Mouse (Mus musculus): Measurements from ENCODE around the gene Sox8. TPM values are rescaled to one million over a fixed set of nuclear protein-coding genes. Genes with fewer than 3 reads are reported as not detected.

The Sox8 gene
- polyA plus RNA-seq, 1 experiment from 2014 or later: 7.1 TPM

GRCm38 (mm10) chr17:25555666-25556629 lies 14.5 kb downstream of the Sox8 start:
- Histone ChIP-seq H3K9me3 (ENCODE audit: control insufficient read depth, low read length) (no peaks in the 10 kb centered on the region), H3K27me3 (ENCODE audit: control insufficient read depth, insufficient read depth, low read length) (0 out of 2 replicates have a peak, but pooled peaks cover 2% of the 10 kb centered on the region), H3K4me3 (ENCODE audit: low read depth, low read length) (peak overlapping the region; percentile 28), H3K27ac (ENCODE audit: low read depth, low read length) (peak overlapping the region; percentile 76), H3K4me1 (replicated peaks; ENCODE audit: control insufficient read depth, insufficient read depth, low read length) (peaks cover 22% of the 10 kb centered on the region), H3K9ac (ENCODE audit: low read depth, low read length) (peak overlapping the region; percentile 64), H3K36me3 (ENCODE audit: control insufficient read depth, insufficient read depth, low read length) (no peaks in the 10 kb centered on the region), H3K4me2 (replicated peaks; ENCODE audit: low read depth, low read length) (peak overlapping the region; percentile 63)
- ATAC-seq (ENCODE audit: low FRiP score) (peak; percentile 64), DNase-seq (ENCODE audit: low spot score) (peak; percentile 62)
- 5% methylated on average over 29 of the region's 29 CpGs for WGBS

DNA sequence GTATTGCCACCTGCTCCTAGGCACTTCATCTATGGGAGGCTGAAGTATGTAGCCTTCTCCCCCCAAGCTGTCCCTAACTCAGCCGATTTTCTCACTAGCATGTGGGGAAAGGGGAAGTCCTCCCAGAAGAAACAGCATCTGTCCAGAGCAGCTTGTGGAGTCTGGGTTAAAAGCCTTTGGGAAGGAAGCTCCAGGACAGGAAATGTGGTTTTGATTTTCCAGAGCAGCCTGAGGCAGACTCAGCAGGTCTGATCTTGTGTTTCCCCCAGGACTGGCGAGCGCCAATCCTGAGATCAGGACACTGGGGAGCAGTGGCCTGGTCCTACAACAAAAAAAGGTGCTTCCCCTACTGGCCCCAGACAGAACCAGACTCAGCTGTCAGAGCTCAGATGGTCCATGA lies 15.3 kb downstream of the Sox8 start:
- DNase-seq (ENCODE audit: low spot score) (no peak), ATAC-seq (ENCODE audit: low FRiP score) (no peak)
- no peak overlapping the region for H3K4me3 ChIP-seq (ENCODE audit: low read depth, low read length)
- H3K27ac ChIP-seq (ENCODE audit: low read depth, low read length): peak overlapping the region; percentile 58; the same call in 1 of the 2 replicates
- H3K27me3 ChIP-seq (ENCODE audit: control insufficient read depth, insufficient read depth, low read length): 0 out of 2 replicates have a peak, but pooled peaks cover 2% of the 10 kb centered on the region
- no peaks in the 10 kb centered on the region for H3K9me3 ChIP-seq (ENCODE audit: control insufficient read depth, low read length)
- WGBS: 40% methylated on average over 3 of the region's 3 CpGs
- H3K36me3 ChIP-seq (ENCODE audit: control insufficient read depth, insufficient read depth, low read length): no peaks in the 10 kb centered on the region
- H3K4me1 ChIP-seq (replicated peaks; ENCODE audit: control insufficient read depth, insufficient read depth, low read length): peaks cover 17% of the 10 kb centered on the region
- H3K4me2 ChIP-seq (replicated peaks; ENCODE audit: low read depth, low read length): no peak overlapping the region; the same call in 1 of the 2 replicates
- no peak overlapping the region for H3K9ac ChIP-seq (ENCODE audit: low read depth, low read length)

DNA sequence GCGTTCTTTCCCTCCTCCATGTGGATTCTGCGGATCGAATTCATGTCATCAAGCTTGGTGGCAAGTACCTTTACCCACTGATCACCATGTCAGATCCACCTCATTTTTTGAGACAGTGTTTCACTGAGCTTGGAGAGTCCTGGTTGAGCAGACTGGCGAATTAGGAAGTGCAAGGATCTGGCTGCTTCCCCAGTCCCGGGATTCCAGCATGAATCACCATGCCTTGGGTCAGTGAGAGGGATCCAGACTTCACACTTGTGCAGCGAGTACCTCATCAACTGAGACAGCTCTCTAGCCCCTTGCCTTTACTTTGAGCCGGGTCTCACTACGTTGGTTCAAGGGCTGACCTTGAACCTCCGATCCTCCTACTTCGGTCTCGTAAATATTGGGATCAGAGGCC lies 19.2 kb downstream of the Sox8 start:
- H3K4me1 ChIP-seq (replicated peaks; ENCODE audit: control insufficient read depth, insufficient read depth, low read length): peaks cover 7% of the 10 kb centered on the region; the same call in 1 of the 2 replicates

DNA sequence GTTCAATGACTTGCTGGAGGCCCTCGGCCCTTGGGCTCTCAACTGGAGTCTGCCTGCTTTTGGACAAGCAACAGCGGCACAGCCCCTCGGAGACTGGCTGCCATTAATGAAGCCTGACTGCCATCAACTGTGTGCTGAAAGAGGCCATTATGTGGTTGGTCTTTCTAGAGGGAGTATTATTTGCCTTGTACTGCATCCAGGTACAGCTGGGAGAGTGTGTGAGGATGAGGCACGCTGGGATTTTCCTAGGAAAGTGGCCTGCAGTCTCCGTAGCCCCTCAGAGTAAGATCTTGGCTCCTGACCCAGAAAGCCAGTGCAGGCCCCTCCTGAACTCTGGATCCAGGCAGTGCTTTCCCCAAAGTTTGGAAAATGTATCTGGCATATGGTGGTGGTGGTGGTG lies 20.5 kb downstream of the Sox8 start:
- ATAC-seq (ENCODE audit: low FRiP score): no peak
- H3K9ac ChIP-seq (ENCODE audit: low read depth, low read length): no peak overlapping the region

More for the DNA sequence above, 19.2 kb downstream of the Sox8 start:
- H3K4me2 ChIP-seq (replicated peaks; ENCODE audit: low read depth, low read length): no peak overlapping the region
- H3K9ac ChIP-seq (ENCODE audit: low read depth, low read length): no peak overlapping the region
- DNase-seq (ENCODE audit: low spot score) (no peak), ATAC-seq (ENCODE audit: low FRiP score) (no peak)
- H3K9me3 ChIP-seq (ENCODE audit: control insufficient read depth, low read length): no peaks in the 10 kb centered on the region
- H3K36me3 ChIP-seq (ENCODE audit: control insufficient read depth, insufficient read depth, low read length): no peaks in the 10 kb centered on the region
- no peak overlapping the region for H3K27ac ChIP-seq (ENCODE audit: low read depth, low read length)
- WGBS: 91% methylated on average over 11 of the region's 11 CpGs
- 0 out of 2 replicates have a peak, but pooled peaks cover 2% of the 10 kb centered on the region for H3K27me3 ChIP-seq (ENCODE audit: control insufficient read depth, insufficient read depth, low read length)
- no peak overlapping the region for H3K4me3 ChIP-seq (ENCODE audit: low read depth, low read length)

GRCm38 (mm10) chr17:25547026-25547425 lies 23.5 kb downstream of the Sox8 start:
- DNase-seq (ENCODE audit: low spot score) (no peak), ATAC-seq (ENCODE audit: low FRiP score) (no peak)
- Histone ChIP-seq H3K36me3 (ENCODE audit: control insufficient read depth, insufficient read depth, low read length) (no peaks in the 10 kb centered on the region), H3K27me3 (ENCODE audit: control insufficient read depth, insufficient read depth, low read length) (no peaks in the 10 kb centered on the region), H3K9ac (ENCODE audit: low read depth, low read length) (no peak overlapping the region), H3K4me1 (replicated peaks; ENCODE audit: control insufficient read depth, insufficient read depth, low read length) (no peaks in the 10 kb centered on the region), H3K4me3 (ENCODE audit: low read depth, low read length) (no peak overlapping the region), H3K4me2 (replicated peaks; ENCODE audit: low read depth, low read length) (no peak overlapping the region), H3K9me3 (ENCODE audit: control insufficient read depth, low read length) (no peaks in the 10 kb centered on the region), H3K27ac (ENCODE audit: low read depth, low read length) (no peak overlapping the region)
- 48% methylated on average over 3 of the region's 3 CpGs for WGBS

More for the DNA sequence above, 20.5 kb downstream of the Sox8 start:
- no peak for DNase-seq (ENCODE audit: low spot score)
- Histone ChIP-seq H3K9me3 (ENCODE audit: control insufficient read depth, low read length) (no peaks in the 10 kb centered on the region), H3K4me3 (ENCODE audit: low read depth, low read length) (no peak overlapping the region), H3K4me2 (replicated peaks; ENCODE audit: low read depth, low read length) (no peak overlapping the region), H3K27me3 (ENCODE audit: control insufficient read depth, insufficient read depth, low read length) (0 out of 2 replicates have a peak, but pooled peaks cover 2% of the 10 kb centered on the region), H3K36me3 (ENCODE audit: control insufficient read depth, insufficient read depth, low read length) (no peaks in the 10 kb centered on the region), H3K27ac (ENCODE audit: low read depth, low read length) (no peak overlapping the region), H3K4me1 (replicated peaks; ENCODE audit: control insufficient read depth, insufficient read depth, low read length) (no peaks in the 10 kb centered on the region)
- 89% methylated on average over 5 of the region's 5 CpGs for WGBS

DNA sequence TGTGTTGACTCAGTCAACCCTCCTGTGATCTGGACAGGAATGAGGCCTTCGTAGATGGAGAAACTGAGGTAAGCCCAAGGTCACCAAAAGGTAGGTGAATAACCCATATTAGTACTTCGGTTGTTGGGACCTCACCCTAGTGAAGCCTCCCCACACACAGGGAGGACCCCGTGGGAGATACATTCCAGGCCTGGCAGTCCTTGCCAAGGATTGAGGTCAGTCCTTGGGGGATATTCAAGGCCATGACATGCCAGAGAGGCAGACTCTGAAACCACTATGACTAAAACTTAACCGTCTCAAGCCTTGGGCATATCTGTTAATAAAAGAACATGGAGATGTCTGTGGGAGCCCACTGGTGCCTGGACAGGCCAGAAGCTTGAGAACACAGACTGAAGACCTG lies 28.7 kb downstream of the Sox8 start:
- Histone ChIP-seq H3K9me3 (ENCODE audit: control insufficient read depth, low read length) (no peaks in the 10 kb centered on the region), H3K36me3 (ENCODE audit: control insufficient read depth, insufficient read depth, low read length) (no peaks in the 10 kb centered on the region), H3K9ac (ENCODE audit: low read depth, low read length) (no peak overlapping the region), H3K27ac (ENCODE audit: low read depth, low read length) (no peak overlapping the region), H3K27me3 (ENCODE audit: control insufficient read depth, insufficient read depth, low read length) (no peaks in the 10 kb centered on the region), H3K4me3 (ENCODE audit: low read depth, low read length) (no peak overlapping the region), H3K4me2 (replicated peaks; ENCODE audit: low read depth, low read length) (no peak overlapping the region), H3K4me1 (replicated peaks; ENCODE audit: control insufficient read depth, insufficient read depth, low read length) (peaks cover 3% of the 10 kb centered on the region; the same call in 1 of the 2 replicates)
- ATAC-seq (ENCODE audit: low FRiP score): no peak
- 89% methylated on average over 4 of the region's 4 CpGs for WGBS
- DNase-seq (ENCODE audit: low spot score): no peak

GRCm38 (mm10) chr17:25540731-25541130 lies 29.8 kb downstream of the Sox8 start:
- no peak overlapping the region for H3K9ac ChIP-seq (ENCODE audit: low read depth, low read length)
- H3K36me3 ChIP-seq (ENCODE audit: control insufficient read depth, insufficient read depth, low read length): no peaks in the 10 kb centered on the region
- H3K4me1 ChIP-seq (replicated peaks; ENCODE audit: control insufficient read depth, insufficient read depth, low read length): peaks cover 3% of the 10 kb centered on the region; the same call in 1 of the 2 replicates
- WGBS: 83% methylated on average over 5 of the region's 5 CpGs
- no peaks in the 10 kb centered on the region for H3K27me3 ChIP-seq (ENCODE audit: control insufficient read depth, insufficient read depth, low read length)
- no peak overlapping the region for H3K4me3 ChIP-seq (ENCODE audit: low read depth, low read length)
- no peak overlapping the region for H3K27ac ChIP-seq (ENCODE audit: low read depth, low read length)
- DNase-seq (ENCODE audit: low spot score): no peak
- H3K9me3 ChIP-seq (ENCODE audit: control insufficient read depth, low read length): no peaks in the 10 kb centered on the region
- ATAC-seq (ENCODE audit: low FRiP score): no peak
- H3K4me2 ChIP-seq (replicated peaks; ENCODE audit: low read depth, low read length): no peak overlapping the region

DNA sequence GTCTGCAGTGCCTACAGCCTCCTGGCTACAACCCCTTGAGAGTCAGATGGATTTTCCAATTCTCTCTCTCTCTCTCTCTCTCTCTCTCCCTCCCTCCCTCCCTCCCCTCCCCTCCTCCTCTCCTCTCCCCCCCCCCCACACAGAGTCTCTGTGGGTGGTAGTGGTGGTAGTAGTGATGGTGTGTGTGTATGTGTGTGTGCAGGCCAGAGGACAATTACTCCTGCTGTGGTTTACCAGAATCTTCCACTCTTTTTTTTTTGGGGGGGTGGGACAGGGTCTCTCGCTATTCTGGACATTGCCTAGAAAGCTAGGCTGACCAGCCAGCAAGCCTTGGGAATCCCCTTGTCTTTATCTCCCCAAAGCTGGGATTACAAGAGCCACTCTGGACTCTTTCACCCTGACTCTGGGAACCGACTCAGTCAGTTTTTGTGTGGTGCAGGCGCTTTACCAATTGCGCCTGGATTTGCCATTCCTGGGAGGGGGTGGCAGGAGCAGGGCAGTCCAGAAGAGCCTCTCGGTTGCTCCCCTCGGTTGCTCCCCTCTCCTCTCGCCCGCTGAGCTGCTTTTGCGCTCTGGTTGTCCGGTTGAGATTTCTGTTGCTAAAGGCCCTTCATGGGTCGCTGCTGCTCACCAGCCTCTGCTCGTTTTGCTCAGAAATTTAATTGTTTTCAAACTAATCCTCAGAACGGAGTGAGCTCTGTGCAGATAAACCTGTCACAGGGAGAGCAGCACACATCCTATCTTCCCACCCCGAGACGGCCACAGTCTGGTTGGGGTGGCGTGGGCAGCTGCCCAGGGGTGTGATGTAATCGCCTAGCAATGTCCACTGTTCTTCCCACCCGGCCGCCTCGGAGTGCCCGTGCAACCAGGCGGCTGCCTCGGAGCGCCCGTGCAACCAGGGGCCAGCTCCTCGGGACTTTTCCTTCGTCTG lies 31.3 kb downstream of the Sox8 start:
- ATAC-seq (ENCODE audit: low FRiP score): no peak
- H3K27me3 ChIP-seq (ENCODE audit: control insufficient read depth, insufficient read depth, low read length): no peaks in the 10 kb centered on the region
- peak overlapping the region; percentile 19; the same call in 1 of the 2 replicates for H3K9ac ChIP-seq (ENCODE audit: low read depth, low read length)
- no peak overlapping the region for H3K4me3 ChIP-seq (ENCODE audit: low read depth, low read length)
- H3K27ac ChIP-seq (ENCODE audit: low read depth, low read length): no peak overlapping the region; the same call in 1 of the 2 replicates
- DNase-seq (ENCODE audit: low spot score): peak; percentile 36
- H3K4me1 ChIP-seq (replicated peaks; ENCODE audit: control insufficient read depth, insufficient read depth, low read length): peaks cover 3% of the 10 kb centered on the region; the same call in 1 of the 2 replicates
- 48% methylated on average over 27 of the region's 27 CpGs for WGBS
- H3K4me2 ChIP-seq (replicated peaks; ENCODE audit: low read depth, low read length): 0 out of 2 replicates have a peak overlapping the region, but pooled peaks have one; percentile 11
- no peaks in the 10 kb centered on the region for H3K9me3 ChIP-seq (ENCODE audit: control insufficient read depth, low read length)
- H3K36me3 ChIP-seq (ENCODE audit: control insufficient read depth, insufficient read depth, low read length): no peaks in the 10 kb centered on the region
